Mouse (Mus musculus) forebrain, embryonic 14.5 days (tissue): ENCODE data around the gene Olfr1424. TPM values are rescaled to one million over a fixed set of nuclear protein-coding genes. Genes with fewer than 3 reads are reported as not detected.
"Not testable (repeated sequence)": the region's sequence is repeated elsewhere in the genome, so short reads cannot be mapped to it uniquely, and the experiment has no call there.

Experiments used
- ATAC-seq: fragments of 200-750 bp; cut with Nextera tagmentation; 2 replicates; pipeline ENCODE4 v1.8.0; 2017; ENCODE audit warnings: mild to moderate bottlenecking, moderate library complexity
- DNase-seq: peaks from one replicate; pipeline ENCODE4 v3.0.0-alpha.2; 2015; ENCODE audit warnings: low spot score
- H3K27ac ChIP-seq: fragments of 300-500 bp; sonication (generic); 2 replicates; pipeline ENCODE4 v1.5.1; 2014; ENCODE audit warnings: low read depth, mild to moderate bottlenecking, control low read depth, low read length, moderate library complexity
- H3K27me3 ChIP-seq: fragments of 300-500 bp; sonication (generic); replicated peaks from 2 replicates; pipeline ENCODE4 v1.6.1; 2014; ENCODE audit warnings: low read length, control low read depth, mixed read lengths; ENCODE audit not compliant: control insufficient read depth, insufficient read depth
- H3K36me3 ChIP-seq: fragments of 300-500 bp; sonication (generic); 2 replicates; pipeline ENCODE4 v1.6.1; 2014; ENCODE audit warnings: low read length, control low read depth; ENCODE audit not compliant: control insufficient read depth, insufficient read depth
- H3K4me1 ChIP-seq: fragments of 300-500 bp; sonication (generic); 2 replicates; pipeline ENCODE4 v1.6.1; 2014; ENCODE audit warnings: antibody characterized with exemption, low read length, control low read depth; ENCODE audit not compliant: control insufficient read depth, insufficient read depth
- H3K4me2 ChIP-seq: fragments of 300-500 bp; sonication (generic); 2 replicates; pipeline ENCODE4 v1.6.1; 2014; ENCODE audit warnings: mild to moderate bottlenecking, control low read depth, low read length
- H3K4me3 ChIP-seq: fragments of 300-500 bp; sonication (generic); 2 replicates; pipeline ENCODE4 v1.5.1; 2014; ENCODE audit warnings: low read depth, low read length, control low read depth
- H3K9ac ChIP-seq: fragments of 300-500 bp; sonication (generic); 2 replicates; pipeline ENCODE4 v1.6.1; 2014; ENCODE audit warnings: mild to moderate bottlenecking, low read length, control low read depth, moderate library complexity
- H3K9me3 ChIP-seq: fragments of 300-500 bp; sonication (generic); replicated peaks from 2 replicates; pipeline ENCODE4 v1.6.1; 2016; ENCODE audit warnings: low read length, control low read depth, mixed read lengths; ENCODE audit not compliant: control insufficient read depth
- WGBS: fragments of 180-500 bp; shearing (Covaris S2); extraction: QIAGEN DNeasy Blood & Tissue Kit; methylation state at CpG from one replicate; pipeline ENCODE4 v1.1.7; 2014; 5-methylcytosine and 5-hydroxymethylcytosine counted together
- polyA plus RNA-seq: library from polyadenylated mRNA; unstranded; fragments of >200 nt; fragmentation: Nextera tagmentation; extraction: Ambion mirVana; gene quantifications from 2 replicates; pipeline ENCODE4 v1.2.1, GENCODE M21; 2014

The Olfr1424 gene
- not detected in 2 replicates for polyA plus RNA-seq

- H3K4me2 ChIP-seq, ATAC-seq, H3K36me3 ChIP-seq, H3K4me3 ChIP-seq, H3K9me3 ChIP-seq, H3K4me1 ChIP-seq, H3K27me3 ChIP-seq, DNase-seq, H3K27ac ChIP-seq, H3K9ac ChIP-seq: not testable (repeated sequence)
- 91% methylated on average over 1 of the region's 1 CpGs for WGBS
Measured at GRCm38 (mm10) chr19:12062582-12062981, at the start of gene Olfr1424. Gene Olfr1424, minus strand, starts transcription at chr19:12062682.

- H3K4me1 ChIP-seq: no peaks in the 10 kb centered on the region
- H3K27me3 ChIP-seq: no peaks in the 10 kb centered on the region
- no peaks in the 10 kb centered on the region for H3K36me3 ChIP-seq
- H3K27ac ChIP-seq: no peak overlapping the region
- H3K9ac ChIP-seq: no peak overlapping the region
- no peaks in the 10 kb centered on the region for H3K9me3 ChIP-seq
- 72% methylated on average over 1 of the region's 1 CpGs for WGBS
- DNase-seq: no peak
- no peak overlapping the region for H3K4me3 ChIP-seq
- no peak for ATAC-seq
- H3K4me2 ChIP-seq: no peak overlapping the region
Measured at GRCm38 (mm10) chr19:12104541-12104940, 42.1 kb upstream of the Olfr1424 start.

- 95% methylated on average over 2 of the region's 2 CpGs for WGBS
- Histone ChIP-seq H3K9me3 (no peaks in the 10 kb centered on the region), H3K4me3 (no peak within 1 kb of the TSS), H3K4me2 (no peak within 1 kb of the TSS), H3K9ac (no peak within 1 kb of the TSS), H3K27ac (no peak within 1 kb of the TSS), H3K4me1 (no peaks in the 10 kb centered on the region), H3K36me3 (no peaks in the 10 kb centered on the region), H3K27me3 (no peaks in the 10 kb centered on the region)
- DNase-seq: no peak
- no peak for ATAC-seq
Measured at GRCm38 (mm10) chr19:12103234-12103633, 40.8 kb upstream of the Olfr1424 start, which contains the start of gene Olfr1427. Gene Olfr1427, minus strand, starts transcription at chr19:12103334.

- H3K9ac ChIP-seq: no peak within 1 kb of the TSS
- 80% methylated on average over 1 of the region's 1 CpGs for WGBS
- no peaks in the 10 kb centered on the region for H3K27me3 ChIP-seq
- no peak within 1 kb of the TSS for H3K27ac ChIP-seq
- DNase-seq (no peak), ATAC-seq (no peak)
- no peak within 1 kb of the TSS for H3K4me3 ChIP-seq
- no peaks in the 10 kb centered on the region for H3K36me3 ChIP-seq
- no peaks in the 10 kb centered on the region for H3K9me3 ChIP-seq
- H3K4me1 ChIP-seq: no peaks in the 10 kb centered on the region
- H3K4me2 ChIP-seq: no peak within 1 kb of the TSS
Measured at GRCm38 (mm10) chr19:12091913-12092312, 29.4 kb upstream of the Olfr1424 start, which contains the start of gene Olfr1426. Gene Olfr1426, minus strand, starts transcription at chr19:12092013.

GRCm38 (mm10) chr19:12077631-12078030 lies 15.1 kb upstream of the Olfr1424 start, which contains the start of gene Olfr1425:
Gene Olfr1425, minus strand, starts transcription at chr19:12077731.
- not testable (repeated sequence) for DNase-seq, ATAC-seq, H3K27ac ChIP-seq, H3K9me3 ChIP-seq, H3K36me3 ChIP-seq, H3K27me3 ChIP-seq, H3K9ac ChIP-seq, H3K4me1 ChIP-seq, H3K4me3 ChIP-seq, H3K4me2 ChIP-seq
- 78% methylated on average over 4 of the region's 4 CpGs for WGBS

- not testable (repeated sequence) for H3K27me3 ChIP-seq, H3K9ac ChIP-seq, H3K4me3 ChIP-seq, ATAC-seq, DNase-seq, H3K36me3 ChIP-seq, H3K27ac ChIP-seq, H3K4me1 ChIP-seq, H3K4me2 ChIP-seq, H3K9me3 ChIP-seq
- 73% methylated on average over 1 of the region's 1 CpGs for WGBS
Measured at GRCm38 (mm10) chr19:12069546-12069945, 7.1 kb upstream of the Olfr1424 start.

- not testable (repeated sequence) for DNase-seq, H3K9me3 ChIP-seq, H3K4me3 ChIP-seq, H3K9ac ChIP-seq, H3K36me3 ChIP-seq, H3K4me1 ChIP-seq, H3K4me2 ChIP-seq, H3K27ac ChIP-seq, H3K27me3 ChIP-seq, ATAC-seq
- 74% methylated on average over 1 of the region's 1 CpGs for whole genome bisulfite sequencing
Measured at GRCm38 (mm10) chr19:12067806-12068205, 5.3 kb upstream of the Olfr1424 start.

- Histone ChIP-seq H3K4me1 (no peaks in the 10 kb centered on the region), H3K27ac (no peak overlapping the region), H3K4me2 (no peak overlapping the region), H3K36me3 (no peaks in the 10 kb centered on the region), H3K27me3 (no peaks in the 10 kb centered on the region), H3K9ac (no peak overlapping the region), H3K4me3 (no peak overlapping the region), H3K9me3 (no peaks in the 10 kb centered on the region)
- WGBS: 91% methylated on average over 5 of the region's 5 CpGs
- ATAC-seq (no peak), DNase-seq (no peak)
Measured at GRCm38 (mm10) chr19:12043163-12043562, 19.3 kb downstream of the Olfr1424 start.

- DNase-seq: no peak
- no peak within 1 kb of the TSS for H3K9ac ChIP-seq
- no peaks in the 10 kb centered on the region for H3K4me1 ChIP-seq
- no peak within 1 kb of the TSS for H3K4me3 ChIP-seq
- no peak within 1 kb of the TSS for H3K27ac ChIP-seq
- no peaks in the 10 kb centered on the region for H3K27me3 ChIP-seq
- no peaks in the 10 kb centered on the region for H3K36me3 ChIP-seq
- 76% methylated on average over 2 of the region's 2 CpGs for WGBS
- no peak within 1 kb of the TSS for H3K4me2 ChIP-seq
- H3K9me3 ChIP-seq: no peaks in the 10 kb centered on the region
- no peak for ATAC-seq
Measured at GRCm38 (mm10) chr19:12041217-12041616, 21.3 kb downstream of the Olfr1424 start, which contains the start of gene Olfr1423. Gene Olfr1423, minus strand, starts transcription at chr19:12041317.
